ENCODE assay signal across 32 mouse cellular contexts in the genomic region with DNA sequence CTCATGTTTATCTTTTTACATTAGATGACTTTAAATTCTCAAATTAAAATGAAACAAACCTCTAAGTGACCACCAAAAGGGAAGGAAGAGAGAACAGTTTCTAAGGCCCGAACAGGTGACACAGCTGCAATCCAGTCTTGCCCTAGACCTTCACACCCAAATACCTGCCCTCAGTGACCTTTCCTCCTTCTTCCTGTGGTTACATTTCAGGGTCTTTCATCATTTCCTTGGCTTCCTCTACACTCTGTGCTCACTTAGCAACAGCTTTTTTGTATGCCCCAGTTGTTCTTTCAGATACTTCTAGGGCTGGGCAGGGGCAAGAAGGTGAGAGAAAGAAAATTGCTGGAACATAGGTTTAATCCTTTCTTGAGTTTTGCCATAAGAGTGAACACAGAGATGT. TPM values are rescaled to one million over a fixed set of nuclear protein-coding genes. Genes with fewer than 3 reads are reported as not detected.
DNase-seq lines count a peak whose midpoint lies in the region; TF ChIP-seq lines count a peak whose summit lies in the region.
"Had no signal": no experiment of that assay in that cellular context is flagged by ENCODE, and none has a peak within 500 bp of the region (broad histone marks: within the 10 kb centered on the region; RNA-seq: fewer than 3 reads in every experiment).

No protein-coding gene starts in this region.

- no peak for TF ChIP-seq CTCF in left cerebral cortex, adult 2 months (IDR thresholded peaks at IDR 0.05)
- TF ChIP-seq CTCF in cerebellum, adult 2 months (IDR thresholded peaks at IDR 0.05; ENCODE audit: borderline replicate concordance, insufficient read depth, low read depth, low read length): no peak

- 86% methylated on average over 1 of the region's 1 CpGs for WGBS in cerebellum, adult 2 months

- intact Hi-C loops in left cerebral cortex, adult 2 months (cut with DNase I): no loop called here

- no peak for TF ChIP-seq POLR2A in cerebellum, adult 2 months (IDR thresholded peaks at IDR 0.05; ENCODE audit: borderline replicate concordance, insufficient read depth, low read length)

- H3K4me1 ChIP-seq in cerebellum, adult 2 months (ENCODE audit: control insufficient read depth, insufficient read depth, low read length): no peaks in the 10 kb centered on the region
- H3K4me1 ChIP-seq: forebrain, embryonic 10.5 days; heart, embryonic 13.5 days; hindbrain, embryonic 15.5 days; midbrain, embryonic 12.5 days; neural tube, embryonic 13.5 days had no signal

- peak; percentile 48 for DNase-seq in heart, adult 11 months
- DNase-seq in heart, adult 8-10 months (ENCODE audit: low spot score): no peak
- peak; percentile 41 for DNase-seq in thymus, postnatal 14 days
- no peak for DNase-seq in thymus, adult 18-20 months
- DNase-seq in induced T-regulatory cell, adult 2 months (ENCODE audit: low read depth): peak; percentile 59
- DNase-seq in left cerebral cortex, adult 2 months (ENCODE audit: extremely low spot score in 1 of 2, low spot score in 2 of 2): no peak
- DNase-seq in frontal cortex, adult 2 months (ENCODE audit: extremely low spot score in 1 of 2, low spot score in 1 of 2): no peak
- no peak for DNase-seq in cerebellum, adult 2 months
- DNase-seq: adrenal gland, postnatal 14 days; cerebellum, adult 11 months; cerebellum, postnatal 36 days; forebrain, postnatal 0 days; heart, postnatal 36 days; kidney, adult 18-20 months; kidney, postnatal 10 days; layer of hippocampus, postnatal 36 days; left cerebral cortex, postnatal 4 days; right cerebral cortex, postnatal 4 days had no signal

- no peak overlapping the region for H3K27ac ChIP-seq in left cerebral cortex, adult 2 months
- H3K27ac ChIP-seq in cerebellum, adult 2 months (ENCODE audit: insufficient read depth, low read length): no peak overlapping the region
- H3K27ac ChIP-seq: forebrain, embryonic 10.5 days; heart, embryonic 13.5 days; hindbrain, embryonic 15.5 days; macrophage; midbrain, embryonic 12.5 days; neural tube, embryonic 13.5 days had no signal

- H3K4me3 ChIP-seq in left cerebral cortex, adult 2 months: no peak overlapping the region
- no peak overlapping the region for H3K4me3 ChIP-seq in cerebellum, adult 2 months (replicated peaks; ENCODE audit: insufficient read depth, low read depth, low read length)
- H3K4me3 ChIP-seq: forebrain, embryonic 10.5 days; heart, embryonic 13.5 days; hindbrain, embryonic 15.5 days; midbrain, embryonic 12.5 days; neural tube, embryonic 13.5 days had no signal

- H3K27me3 ChIP-seq in cerebellum, adult 2 months (ENCODE audit: control insufficient read depth, insufficient read depth, low read length): no peaks in the 10 kb centered on the region
- H3K27me3 ChIP-seq: heart, embryonic 13.5 days; hindbrain, embryonic 15.5 days; midbrain, embryonic 12.5 days; neural tube, embryonic 13.5 days had no signal

RNA-seq across cellular contexts. Expression of gene Dennd2d, which starts 17.5 kb away (rescaled TPM):
- total RNA-seq in heart, adult 8-10 months (2022): under 1 TPM; 0.53 to 0.79 (median 0.69) TPM
- under 1 TPM; 0.14 to 0.20 TPM for total RNA-seq in left cerebral cortex, adult 2 months (2021)
- 0.28 and 0.36 TPM in 2 replicates for polyA plus RNA-seq in frontal cortex, adult 2 months (2012; rRNA removed)
- polyA plus RNA-seq in cerebellum, adult 2 months (2012; rRNA removed): 0.77 and 0.79 TPM in 2 replicates

RNA-seq across cellular contexts. Expression of gene Chil6, which starts 58.8 kb away (rescaled TPM):
- total RNA-seq in heart, adult 8-10 months (2022): not detected
- not detected for total RNA-seq in left cerebral cortex, adult 2 months (2021)
- 0.10 and 0.57 TPM in 2 replicates for polyA plus RNA-seq in frontal cortex, adult 2 months (2012; rRNA removed)
- 0.06 TPM in 1 of 2 replicates, not detected in the other for polyA plus RNA-seq in cerebellum, adult 2 months (2012; rRNA removed)
- total RNA-seq: adrenal gland, postnatal 14 days; forebrain, postnatal 0 days; gastrocnemius, adult 18-20 months; gastrocnemius, postnatal 4 days; heart, postnatal 36 days; layer of hippocampus, adult 18-20 months; layer of hippocampus, postnatal 36 days; left cerebral cortex, postnatal 4 days; liver, adult 2 months; monocyte, adult 5-6 weeks had no signal
- polyA plus RNA-seq: forebrain, embryonic 10.5 days; forebrain, postnatal 0 days; heart, embryonic 13.5 days; hindbrain, embryonic 15.5 days; liver, adult 2 months; lung, embryonic 16.5 days; macrophage; midbrain, embryonic 12.5 days; neural tube, embryonic 13.5 days; Patski; testis, adult 2 months had no signal

Comparison
In these comparisons a context has a peak if more than half of its experiments do, and no peak if none do; other contexts are left out.
1. DNase-seq: peak in heart, adult 11 months (single experiment), thymus, postnatal 14 days (single experiment) and induced T-regulatory cell, adult 2 months (single experiment); none in heart, adult 8-10 months (single experiment), thymus, adult 18-20 months (0 of 2), left cerebral cortex, adult 2 months (0 of 2), frontal cortex, adult 2 months (0 of 2) and cerebellum, adult 2 months (0 of 2).